Mouse (Mus musculus): ENCODE measurements around the gene Ube2r2.

The Ube2r2 gene

DNA sequence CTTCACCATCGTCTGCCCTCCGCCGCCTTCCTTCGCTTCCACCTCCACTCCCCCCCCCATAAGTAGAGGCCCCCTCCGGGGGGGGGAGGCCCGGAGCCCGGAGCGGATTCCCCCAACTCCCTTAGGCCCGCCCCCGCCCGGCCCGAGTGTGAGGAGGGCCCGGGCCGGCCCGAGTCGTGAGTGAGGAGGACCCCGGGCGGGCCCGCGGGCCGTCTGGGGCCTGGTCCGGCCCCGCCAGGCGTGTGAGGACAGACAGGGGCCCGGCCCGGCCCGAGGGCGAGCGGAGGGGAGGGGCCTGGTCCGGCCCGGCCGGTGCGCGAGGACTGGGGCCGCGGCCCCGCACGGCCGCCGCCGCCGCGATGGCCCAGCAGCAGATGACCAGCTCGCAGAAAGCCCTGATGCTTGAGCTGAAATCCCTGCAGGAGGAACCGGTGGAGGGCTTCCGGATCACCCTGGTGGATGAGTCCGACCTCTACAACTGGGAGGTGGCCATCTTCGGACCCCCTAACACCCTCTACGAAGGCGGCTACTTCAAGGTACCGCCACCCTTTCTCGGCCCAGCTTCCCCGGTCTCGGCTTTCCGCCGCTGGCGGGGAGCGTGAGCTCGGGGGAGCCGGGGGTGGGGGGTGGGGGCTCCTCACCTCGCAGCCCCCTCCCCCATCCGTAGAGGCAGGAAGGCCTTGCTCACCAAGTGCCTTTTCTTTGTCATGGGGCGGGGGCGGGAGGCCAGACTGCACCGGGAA is at the start of gene Ube2r2:
Gene Ube2r2, plus strand, starts transcription at position 33 of the 743 bp plus-strand sequence.
- DNase-seq: peak; percentile 57 to 62

- no peak for DNase-seq
These were observed 48.6 kb upstream of the Ube2r2 start for GRCm38 (mm10) chr4:41086947-41087346.

DNA sequence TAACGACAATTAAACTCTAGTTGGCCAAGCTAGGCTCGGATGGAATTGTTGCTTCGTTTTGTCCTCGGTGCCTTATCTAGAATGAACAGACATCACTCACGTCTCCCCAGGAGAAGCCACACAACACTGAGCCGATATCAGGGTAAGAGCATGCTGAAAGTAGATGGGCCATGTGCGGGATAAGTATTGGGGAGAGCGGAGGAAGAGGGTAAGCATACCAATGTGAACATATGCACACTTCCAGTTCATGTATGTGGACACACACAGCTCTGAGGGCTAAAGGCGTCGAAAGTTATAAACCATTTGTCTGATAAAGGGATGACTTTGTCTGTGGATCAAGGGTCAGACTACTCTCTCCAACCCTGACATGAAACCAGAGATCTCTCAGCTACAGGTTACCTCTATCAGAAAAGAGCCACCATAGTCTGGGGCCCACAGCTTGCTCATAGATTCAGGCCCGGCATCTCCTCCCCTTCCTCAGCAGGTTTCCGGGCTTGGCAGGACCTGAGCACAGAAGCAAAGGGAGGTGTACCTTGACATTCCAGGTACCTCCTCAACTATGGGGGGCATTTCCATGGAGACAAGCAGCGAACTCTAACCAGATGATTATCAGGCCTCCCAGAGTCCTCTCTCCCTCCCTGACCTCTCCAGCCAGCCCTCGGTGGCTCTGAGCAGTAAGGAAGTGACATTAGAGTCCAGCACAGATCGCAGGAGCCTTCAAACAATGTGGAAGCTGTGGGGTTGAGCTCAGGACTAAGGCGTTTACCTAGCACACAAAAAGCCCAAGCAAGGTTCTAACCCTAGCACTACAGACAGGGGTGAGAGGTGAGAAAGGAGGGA is 47.9 kb upstream of the Ube2r2 start:
- no peak for DNase-seq

GRCm38 (mm10) chr4:41089189-41089588 is 46.4 kb upstream of the Ube2r2 start:
- no peak for DNase-seq

- no peak for DNase-seq
These were observed 45.8 kb upstream of the Ube2r2 start for GRCm38 (mm10) chr4:41089705-41090104.

GRCm38 (mm10) chr4:41091391-41091790 is 44.2 kb upstream of the Ube2r2 start:
- DNase-seq: no peak

- no peak for DNase-seq
These were observed 42.6 kb upstream of the Ube2r2 start for GRCm38 (mm10) chr4:41092958-41093357.

DNA sequence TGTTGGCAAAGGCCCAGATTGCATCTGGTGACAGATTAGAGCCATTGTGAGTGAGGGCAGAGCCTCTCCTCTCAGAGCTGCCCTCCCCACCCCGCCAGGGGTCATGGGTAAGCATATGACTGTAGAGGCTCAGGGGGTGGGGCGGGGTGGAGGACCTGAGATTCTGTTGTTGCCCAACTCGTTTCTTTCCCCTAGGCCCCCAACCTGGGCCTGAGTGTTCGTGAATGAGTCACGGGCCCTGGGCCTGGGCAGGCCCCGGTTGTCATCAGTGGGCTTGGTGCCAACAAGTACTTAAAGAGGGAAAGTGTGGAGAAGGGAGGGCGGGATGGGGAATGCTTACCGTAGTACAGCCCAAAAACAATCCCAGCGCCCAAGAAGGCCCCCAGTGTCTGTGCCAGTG is 41.2 kb upstream of the Ube2r2 start:
- DNase-seq: no peak

DNA sequence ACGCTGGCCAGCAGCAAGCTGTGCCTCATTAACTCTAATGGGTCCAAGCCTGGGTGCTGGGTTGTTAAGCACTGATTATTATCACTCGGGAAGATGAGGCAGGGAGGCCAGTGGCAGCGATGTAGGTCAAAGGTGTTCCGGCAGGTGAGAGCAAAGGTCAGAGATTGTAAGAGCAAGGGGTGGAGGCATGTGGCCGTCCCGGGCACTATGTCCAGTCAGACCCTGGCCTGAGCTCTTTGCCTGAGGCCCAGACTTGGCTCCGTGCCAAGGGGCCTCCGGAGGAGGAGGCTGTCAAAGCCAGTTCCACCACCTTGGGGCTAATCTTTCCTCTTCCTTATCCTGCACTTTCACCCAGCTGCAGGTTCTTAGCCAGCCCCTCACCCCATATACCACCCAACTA is 39.4 kb upstream of the Ube2r2 start:
- DNase-seq: no peak

DNA sequence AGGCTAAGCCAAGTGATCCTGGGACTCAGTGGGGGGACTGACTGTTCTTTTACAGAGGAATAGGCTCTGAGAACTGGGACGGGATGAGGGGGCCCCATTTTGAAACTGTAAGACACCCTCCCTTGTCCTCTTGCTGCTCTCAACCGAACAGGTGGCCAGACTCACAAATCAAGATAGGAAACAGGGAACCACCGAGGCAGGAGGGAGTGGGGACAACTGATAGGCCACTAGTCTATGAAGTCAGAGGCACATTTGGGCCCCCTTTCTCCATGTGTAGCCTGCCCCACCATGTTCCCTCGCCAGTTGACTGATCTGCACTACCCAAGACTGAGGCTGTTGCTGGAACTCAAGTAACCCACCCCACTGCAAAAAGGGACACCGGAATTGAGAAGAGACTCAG is 38.7 kb upstream of the Ube2r2 start:
- no peak for DNase-seq

GRCm38 (mm10) chr4:41097381-41097780 is 38.2 kb upstream of the Ube2r2 start:
- DNase-seq: no peak

GRCm38 (mm10) chr4:41097871-41098576 is 37.5 kb upstream of the Ube2r2 start, which contains the start of gene Aqp3:
Aqp3 (minus strand) TSS chr4:41098183.
- peak; percentile 64 to 65 for DNase-seq

DNA sequence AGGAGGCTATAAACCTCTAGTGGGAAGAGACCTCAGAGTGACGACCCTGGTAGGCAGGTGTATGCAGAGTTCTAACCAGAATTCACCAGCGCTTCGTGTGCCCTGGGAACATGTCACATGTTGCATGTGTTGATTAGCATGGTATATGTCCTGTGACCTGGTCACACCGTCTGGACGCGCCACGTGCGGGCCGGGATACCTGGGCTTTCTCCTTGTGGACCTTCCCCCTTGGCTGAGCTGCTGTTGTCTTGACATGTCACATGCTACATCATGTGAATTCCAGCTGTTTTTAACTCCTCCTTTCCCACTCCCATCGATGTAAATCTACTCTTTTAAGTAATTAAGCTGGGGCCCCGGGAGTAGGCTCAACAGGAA is 37.0 kb upstream of the Ube2r2 start:
- DNase-seq: no peak

- no peak for DNase-seq
These were observed 34.6 kb upstream of the Ube2r2 start for GRCm38 (mm10) chr4:41100986-41101385.

GRCm38 (mm10) chr4:41102901-41103300 is 32.6 kb upstream of the Ube2r2 start:
- DNase-seq: no peak

GRCm38 (mm10) chr4:41107440-41107839 is 28.1 kb upstream of the Ube2r2 start:
- no peak for DNase-seq

DNA sequence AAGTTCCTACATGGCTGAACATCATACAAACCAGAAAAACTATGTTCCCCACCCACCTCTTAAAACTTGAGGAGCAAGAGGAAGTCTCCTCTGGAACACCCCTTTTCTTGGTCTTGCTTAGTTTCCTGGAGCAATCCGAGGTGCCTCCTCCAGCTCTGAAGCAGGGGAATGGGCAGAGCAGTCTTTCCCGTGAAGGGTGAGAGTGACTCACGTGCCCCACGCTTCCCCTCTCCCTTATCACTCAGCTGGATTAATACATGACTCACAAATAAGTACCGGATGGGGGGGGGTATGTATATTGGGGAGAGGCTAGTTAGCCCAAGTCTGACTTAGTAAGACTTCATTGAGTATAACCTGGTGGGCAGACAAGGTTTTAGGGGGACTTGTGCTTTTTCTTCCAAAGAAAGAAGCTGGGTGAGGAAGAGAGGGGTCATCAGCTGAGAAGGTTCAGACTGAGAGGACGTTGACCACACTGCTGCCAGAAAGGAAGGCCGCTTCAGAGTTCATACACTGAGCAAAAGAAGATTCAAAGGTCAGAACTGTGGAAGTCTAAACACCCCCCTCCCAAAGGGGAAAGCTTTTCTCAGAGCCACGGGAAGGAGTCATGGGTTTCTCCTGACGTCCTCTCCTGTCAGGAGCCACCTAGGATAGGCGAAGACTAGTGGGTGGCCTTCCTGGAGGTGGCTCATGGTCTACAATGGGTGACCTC is 26.7 kb upstream of the Ube2r2 start:
- DNase-seq: no peak

GRCm38 (mm10) chr4:41114358-41115070 is 21.0 kb upstream of the Ube2r2 start:
- no peak for DNase-seq

DNA sequence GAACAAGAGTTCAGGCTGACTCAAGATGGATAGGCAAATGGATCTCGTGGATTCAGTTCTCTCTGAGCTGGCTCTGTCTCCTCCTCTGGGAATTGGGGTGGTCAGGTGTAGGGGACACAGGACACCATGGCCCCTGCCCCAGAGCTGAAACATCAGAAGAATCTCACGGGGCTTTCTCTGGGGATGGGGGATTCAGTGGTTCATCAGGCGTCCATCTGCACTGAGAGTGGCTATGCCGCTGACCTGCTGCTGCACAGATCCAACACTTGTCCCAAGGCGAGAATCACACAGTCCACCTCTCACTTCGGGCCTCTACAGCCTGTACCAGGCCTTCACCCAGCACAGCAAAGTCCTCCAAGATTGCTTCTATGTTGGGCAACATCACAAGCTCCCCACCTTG is 20.5 kb upstream of the Ube2r2 start:
- no peak for DNase-seq

DNA sequence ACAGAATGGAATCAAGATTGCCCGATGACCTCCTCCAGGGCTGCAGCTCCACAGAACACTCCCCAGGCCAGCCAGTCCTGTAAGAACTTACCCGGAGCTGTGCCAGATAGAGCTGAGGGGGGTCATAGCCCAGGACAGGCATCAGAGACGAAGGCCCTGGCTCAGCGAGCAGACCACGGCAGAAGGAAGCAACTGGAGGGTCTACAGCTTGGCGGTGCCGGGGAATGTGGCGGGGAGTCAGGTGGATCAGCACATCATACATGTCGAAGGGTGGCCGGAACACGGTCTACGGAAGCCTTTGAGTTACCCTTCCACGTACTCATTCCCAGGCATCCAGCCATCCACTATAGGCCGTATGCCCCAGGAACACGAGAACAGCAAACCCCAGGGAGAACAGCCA is 19.8 kb upstream of the Ube2r2 start:
- no peak for DNase-seq

- DNase-seq: no peak
These were observed 18.7 kb upstream of the Ube2r2 start for GRCm38 (mm10) chr4:41116817-41117216.

- peak; percentile 80 to 81 for DNase-seq
These were observed 16.7 kb upstream of the Ube2r2 start for GRCm38 (mm10) chr4:41118706-41119292.

Data from B cell, adult 2 months (primary cell).